Mouse (Mus musculus) midbrain, postnatal 0 days (tissue): ENCODE data around the gene Bbs12. TPM values are rescaled to one million over a fixed set of nuclear protein-coding genes. Genes with fewer than 3 reads are reported as not detected.

Source experiments
- ATAC-seq: fragments of 200-750 bp; cut with Nextera tagmentation; 2 replicates; pipeline ENCODE4 v1.8.0; 2017; ENCODE audit warnings: moderate number of reproducible peaks, mild to moderate bottlenecking, moderate TSS enrichment, moderate library complexity; ENCODE audit not compliant: low FRiP score
- DNase-seq: peaks from one replicate; pipeline ENCODE4 v3.0.0-alpha.2; 2015; ENCODE audit warnings: low spot score
- H3K27ac ChIP-seq: fragments of 300-500 bp; sonication (generic); 2 replicates; pipeline ENCODE4 v1.5.1; 2014; ENCODE audit warnings: low read depth, mild to moderate bottlenecking, low read length, mixed read lengths
- H3K27me3 ChIP-seq: fragments of 300-500 bp; sonication (generic); 2 replicates; pipeline ENCODE4 v1.6.1; 2014; ENCODE audit warnings: low read length, control low read depth, mixed read lengths; ENCODE audit not compliant: insufficient read depth
- H3K36me3 ChIP-seq: fragments of 300-500 bp; sonication (generic); 2 replicates; pipeline ENCODE4 v1.6.1; 2014; ENCODE audit warnings: low read length, control low read depth, mixed read lengths; ENCODE audit not compliant: insufficient read depth
- H3K4me1 ChIP-seq: fragments of 300-500 bp; sonication (generic); 2 replicates; pipeline ENCODE4 v1.6.1; 2014; ENCODE audit warnings: mild to moderate bottlenecking, control low read depth, antibody characterized with exemption, low read length, mixed read lengths; ENCODE audit not compliant: insufficient read depth
- H3K4me2 ChIP-seq: fragments of 300-500 bp; sonication (generic); 2 replicates; pipeline ENCODE4 v1.6.1; 2014; ENCODE audit warnings: low read depth, mild to moderate bottlenecking, low read length, mixed read lengths; ENCODE audit not compliant: poor library complexity, severe bottlenecking
- H3K4me3 ChIP-seq: fragments of 300-500 bp; sonication (generic); 2 replicates; pipeline ENCODE4 v1.5.1; 2014; ENCODE audit warnings: low read depth, mild to moderate bottlenecking, low read length, moderate library complexity
- H3K9ac ChIP-seq: fragments of 300-500 bp; sonication (generic); replicated peaks from 2 replicates; pipeline ENCODE4 v1.6.1; 2014; ENCODE audit warnings: mild to moderate bottlenecking, low read length, moderate library complexity, mixed read lengths; ENCODE audit not compliant: poor library complexity, severe bottlenecking
- H3K9me3 ChIP-seq: fragments of 300-500 bp; sonication (generic); 2 replicates; pipeline ENCODE4 v1.6.1; 2016; ENCODE audit warnings: low read length, control low read depth
- CTCF ChIP-seq: IDR thresholded peaks from 2 replicates; pipeline ENCODE4 v1.5.1; 2016; ENCODE audit warnings: antibody characterized with exemption, mild to moderate bottlenecking
- WGBS: fragments of 180-500 bp; shearing (Covaris S2); extraction: QIAGEN DNeasy Blood & Tissue Kit; methylation state at CpG from one replicate; pipeline ENCODE4 v1.1.7; 2014; 5-methylcytosine and 5-hydroxymethylcytosine counted together
- polyA plus RNA-seq: library from polyadenylated mRNA; unstranded; fragments of >200 nt; fragmentation: Nextera tagmentation; extraction: Ambion mirVana; gene quantifications from 2 replicates; pipeline ENCODE4 v1.2.1, GENCODE M21; 2015
- total RNA-seq: library from RNA; depleted of rRNA; stranded (reverse); fragments of >200 nt; gene quantifications from 2 replicates; pipeline ENCODE4 v1.2.3, GENCODE M21; 2014

Bbs12 gene
- total and polyA plus RNA-seq, 2 experiments from 2014 or later: 2.7 to 3.2 TPM

- no peak overlapping the region for H3K4me2 ChIP-seq
- 92% methylated on average over 2 of the region's 2 CpGs for WGBS
- no peak overlapping the region for H3K4me3 ChIP-seq
- no peak for ATAC-seq
- no peaks in the 10 kb centered on the region for H3K9me3 ChIP-seq
- no peaks in the 10 kb centered on the region for H3K36me3 ChIP-seq
- H3K4me1 ChIP-seq: no peaks in the 10 kb centered on the region
- TF ChIP-seq CTCF: no peak
- H3K27me3 ChIP-seq: no peaks in the 10 kb centered on the region
- no peak overlapping the region for H3K27ac ChIP-seq
- DNase-seq: no peak
- no peak overlapping the region for H3K9ac ChIP-seq
Measured at GRCm38 (mm10) chr3:37291929-37292328, 20.4 kb upstream of the Bbs12 start.

GRCm38 (mm10) chr3:37292654-37293053 is 19.7 kb upstream of the Bbs12 start:
- TF ChIP-seq CTCF: no peak

DNA sequence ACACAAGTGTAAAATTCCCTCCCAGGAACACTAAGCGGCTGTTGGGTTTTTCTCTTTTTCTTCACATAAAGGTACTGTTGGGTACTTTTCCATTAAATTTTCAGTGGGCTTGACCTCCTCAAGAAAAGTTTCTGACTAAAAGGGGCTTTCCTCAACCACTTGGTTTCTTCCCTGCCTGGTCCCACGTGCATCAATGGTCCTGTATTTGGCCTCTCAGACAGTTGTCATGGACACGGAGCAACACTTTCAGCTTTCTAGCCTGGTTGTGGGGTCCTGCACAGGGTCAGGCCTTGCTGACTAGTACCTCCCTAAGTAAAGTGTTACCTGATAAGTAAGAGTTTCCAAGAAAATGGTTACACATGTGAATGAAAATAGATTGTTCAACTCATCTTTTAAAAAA is 12.9 kb upstream of the Bbs12 start:
- WGBS: 70% methylated on average over 3 of the region's 3 CpGs
- DNase-seq: no peak

More at GRCm38 (mm10) chr3:37292654-37293053, 19.7 kb upstream of the Bbs12 start:
- ATAC-seq (no peak), DNase-seq (no peak)
- WGBS: 74% methylated on average over 2 of the region's 2 CpGs
- Histone ChIP-seq H3K4me1 (no peaks in the 10 kb centered on the region), H3K4me3 (no peak overlapping the region), H3K27me3 (no peaks in the 10 kb centered on the region), H3K4me2 (no peak overlapping the region), H3K9me3 (no peaks in the 10 kb centered on the region), H3K27ac (no peak overlapping the region), H3K36me3 (no peaks in the 10 kb centered on the region), H3K9ac (no peak overlapping the region)

DNA sequence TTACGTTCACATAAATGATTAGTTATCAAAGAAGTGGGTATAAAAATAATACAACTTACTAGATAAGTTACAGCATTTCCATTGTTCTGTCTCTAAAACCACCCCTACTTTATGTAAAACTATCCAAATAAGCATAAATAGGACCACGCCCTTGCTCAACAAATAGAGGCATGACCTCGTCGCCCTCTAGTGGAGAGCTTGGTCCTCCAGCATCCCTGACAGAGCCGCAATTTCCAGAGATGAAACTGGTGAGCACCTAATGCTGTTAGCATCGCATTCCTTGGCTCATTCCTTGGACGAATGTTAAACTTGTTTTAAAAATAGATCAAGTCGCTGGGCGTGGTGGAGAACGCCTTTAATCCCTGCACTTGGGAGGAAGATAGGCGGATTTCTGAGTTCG is 9.7 kb upstream of the Bbs12 start:
- Histone ChIP-seq H3K9ac (no peak overlapping the region), H3K4me1 (no peaks in the 10 kb centered on the region), H3K4me3 (no peak overlapping the region), H3K27me3 (no peaks in the 10 kb centered on the region), H3K36me3 (no peaks in the 10 kb centered on the region), H3K9me3 (no peaks in the 10 kb centered on the region), H3K27ac (no peak overlapping the region), H3K4me2 (no peak overlapping the region)
- peak; percentile 69 for TF ChIP-seq CTCF
- no peak for ATAC-seq
- peak; percentile 50 for DNase-seq
- WGBS: 43% methylated on average over 12 of the region's 12 CpGs

More for the DNA sequence above, 12.9 kb upstream of the Bbs12 start:
- Histone ChIP-seq H3K4me1 (no peaks in the 10 kb centered on the region), H3K9me3 (no peaks in the 10 kb centered on the region), H3K4me3 (no peak overlapping the region), H3K36me3 (no peaks in the 10 kb centered on the region), H3K27me3 (no peaks in the 10 kb centered on the region), H3K27ac (no peak overlapping the region), H3K4me2 (no peak overlapping the region), H3K9ac (no peak overlapping the region)
- ATAC-seq: no peak
- no peak for TF ChIP-seq CTCF

DNA sequence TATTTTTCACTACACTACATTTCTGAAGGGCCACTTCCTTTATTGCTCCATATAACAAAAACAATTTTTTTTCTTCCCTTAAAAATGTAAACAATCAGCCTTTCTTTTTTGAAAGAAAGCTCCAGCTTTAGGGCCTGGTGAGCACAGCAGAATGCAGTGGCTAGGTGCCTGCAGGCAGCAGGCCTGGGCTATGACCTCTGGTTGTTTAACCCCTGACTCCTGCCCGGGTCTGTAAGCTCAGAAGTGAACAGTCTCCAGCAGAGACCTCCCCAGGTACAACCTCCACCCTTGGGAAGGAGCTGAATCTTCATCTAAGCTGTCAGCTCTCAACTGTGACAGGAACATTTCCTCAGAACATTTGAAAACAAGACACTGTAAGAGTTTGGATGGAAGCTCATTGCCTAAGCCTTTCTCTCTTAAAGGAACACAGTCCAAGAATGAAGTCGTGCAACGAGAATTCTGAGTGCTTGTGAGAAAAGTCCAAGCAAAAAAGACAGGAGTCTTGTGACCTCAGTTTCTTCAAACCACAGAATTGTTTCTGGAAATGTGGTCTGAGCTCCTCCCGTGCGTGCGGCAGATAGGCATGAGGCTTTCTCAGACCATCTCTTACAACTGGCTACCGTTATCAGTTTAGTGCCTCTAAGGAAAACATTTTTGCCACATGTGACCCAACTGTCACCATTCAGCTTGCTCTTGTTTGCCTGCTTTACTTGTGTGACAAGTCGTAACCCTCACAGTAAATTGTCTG is 8.8 kb upstream of the Bbs12 start:
- WGBS: 80% methylated on average over 8 of the region's 8 CpGs
- no peaks in the 10 kb centered on the region for H3K9me3 ChIP-seq
- no peak overlapping the region for H3K27ac ChIP-seq
- no peak for TF ChIP-seq CTCF
- no peak overlapping the region for H3K4me2 ChIP-seq
- DNase-seq: no peak
- no peak overlapping the region for H3K4me3 ChIP-seq
- ATAC-seq: no peak
- no peaks in the 10 kb centered on the region for H3K36me3 ChIP-seq
- no peaks in the 10 kb centered on the region for H3K27me3 ChIP-seq
- H3K4me1 ChIP-seq: no peaks in the 10 kb centered on the region
- no peak overlapping the region for H3K9ac ChIP-seq

DNA sequence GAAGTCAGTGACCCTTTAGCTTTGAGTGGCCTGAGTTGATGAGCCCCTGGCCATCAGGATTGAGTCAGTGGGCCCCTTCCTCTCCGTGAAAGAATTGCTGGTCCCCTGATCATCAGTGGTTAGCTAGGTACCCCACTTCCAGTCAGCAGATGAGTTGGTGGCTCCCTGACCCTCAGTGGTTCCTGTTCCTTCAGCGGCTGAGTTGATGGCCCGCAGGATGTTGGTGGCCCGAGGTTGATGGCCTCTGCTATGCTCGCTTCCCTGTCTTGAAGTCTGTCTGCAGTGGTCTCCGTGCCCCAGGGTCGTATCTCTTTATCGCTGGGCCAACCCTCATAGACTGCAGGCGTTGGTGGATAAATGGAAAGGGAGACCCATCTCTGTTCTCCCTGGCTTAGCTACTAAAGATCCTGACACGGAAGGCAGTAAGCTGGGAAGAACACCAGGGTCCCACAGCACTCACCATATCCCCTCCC is 421 bp upstream of the Bbs12 start:
- H3K27ac ChIP-seq: peak overlapping the region; percentile 43; the same call in 1 of the 2 replicates
- no peak for DNase-seq
- 5% methylated on average over 10 of the region's 10 CpGs for WGBS

More for the DNA sequence above, 421 bp upstream of the Bbs12 start:
- Histone ChIP-seq H3K4me3 (peak overlapping the region; percentile 53), H3K27me3 (no peaks in the 10 kb centered on the region), H3K4me2 (peak overlapping the region; percentile 78), H3K4me1 (0 out of 2 replicates have a peak, but pooled peaks cover 4% of the 10 kb centered on the region), H3K9ac (peak overlapping the region; percentile 70), H3K36me3 (no peaks in the 10 kb centered on the region), H3K9me3 (no peaks in the 10 kb centered on the region)
- ATAC-seq: peak; percentile 74; the same call in 1 of the 2 replicates
- no peak for TF ChIP-seq CTCF
